Mouse (Mus musculus) G1E (cell line): ENCODE measurements around the gene Cacna1c.

ENCODE experiments used
- CTCF ChIP-seq: IDR thresholded peaks from 2 replicates; pipeline ENCODE4 v1.5.1; 2012; ENCODE audit warnings: low read depth, low read length, inconsistent platforms, mixed read lengths
- GATA1 ChIP-seq: IDR thresholded peaks from 2 replicates; pipeline ENCODE4 v1.6.1; 2012; ENCODE audit warnings: borderline replicate concordance, low read length, inconsistent platforms, mixed read lengths
- POLR2AphosphoS5 ChIP-seq: IDR thresholded peaks from 2 replicates; pipeline ENCODE4 v1.6.1; 2012; ENCODE audit warnings: low read depth, low read length, inconsistent platforms; ENCODE audit not compliant: insufficient replicate concordance
- TAL1 ChIP-seq: conservative IDR thresholded peaks from 2 replicates; pipeline ENCODE4 v1.6.1; 2012; ENCODE audit warnings: low read depth, low read length, inconsistent platforms, mixed read lengths

- TF ChIP-seq POLR2AphosphoS5 (no peak), CTCF (no peak), GATA1 (no peak), TAL1 (no peak)
These were observed 393.9 kb downstream of the Cacna1c start for GRCm38 (mm10) chr6:118802286-118802685.
